Mouse (Mus musculus): ENCODE data around the gene Ube2v1. TPM values are rescaled to one million over a fixed set of nuclear protein-coding genes. Genes with fewer than 3 reads are reported as not detected.

The Ube2v1 gene
- polyA plus RNA-seq, 1 experiment from 2014 or later: 195 TPM

- peaks cover 54% of the 10 kb centered on the region for H3K4me1 ChIP-seq (ENCODE audit: control insufficient read depth, insufficient read depth, low read length)
- H3K4me3 ChIP-seq (ENCODE audit: low read depth, low read length): peak overlapping the region; percentile 95
- no peaks in the 10 kb centered on the region for H3K36me3 ChIP-seq (ENCODE audit: control insufficient read depth, insufficient read depth, low read length)
- under 1% methylated on average over 31 of the region's 31 CpGs for WGBS (ENCODE audit: insufficient replicate concordance)
- H3K9me3 ChIP-seq (replicated peaks; ENCODE audit: control insufficient read depth, low read length): no peaks in the 10 kb centered on the region
- peak overlapping the region; percentile 76 for H3K4me2 ChIP-seq
- ATAC-seq (replicated peaks; ENCODE audit: insufficient number of reproducible peaks, low FRiP score, low TSS enrichment): no peak; the same call in 1 of the 2 replicates
- no peaks in the 10 kb centered on the region for H3K27me3 ChIP-seq (ENCODE audit: control insufficient read depth, insufficient read depth, low read length)
- H3K9ac ChIP-seq (ENCODE audit: low read depth, low read length): peak overlapping the region; percentile 97
- H3K27ac ChIP-seq (ENCODE audit: low read depth, low read length): peak overlapping the region; percentile 87
These were observed 709 bp downstream of the Ube2v1 start for GRCm38 (mm10) chr2:167631181-167631590.

GRCm38 (mm10) chr2:167630421-167630820 lies 1.5 kb downstream of the Ube2v1 start:
- Histone ChIP-seq H3K27ac (ENCODE audit: low read depth, low read length) (peak overlapping the region; percentile 80), H3K36me3 (ENCODE audit: control insufficient read depth, insufficient read depth, low read length) (no peaks in the 10 kb centered on the region), H3K4me1 (ENCODE audit: control insufficient read depth, insufficient read depth, low read length) (peaks cover 59% of the 10 kb centered on the region), H3K4me3 (ENCODE audit: low read depth, low read length) (peak overlapping the region; percentile 95), H3K9ac (ENCODE audit: low read depth, low read length) (peak overlapping the region; percentile 97), H3K4me2 (peak overlapping the region; percentile 76), H3K9me3 (replicated peaks; ENCODE audit: control insufficient read depth, low read length) (no peaks in the 10 kb centered on the region), H3K27me3 (ENCODE audit: control insufficient read depth, insufficient read depth, low read length) (no peaks in the 10 kb centered on the region)
- ATAC-seq (replicated peaks; ENCODE audit: insufficient number of reproducible peaks, low FRiP score, low TSS enrichment): no peak
- 55% methylated on average over 5 of the region's 5 CpGs for WGBS (ENCODE audit: insufficient replicate concordance)

- 61% methylated on average over 11 of the region's 11 CpGs for WGBS (ENCODE audit: insufficient replicate concordance)
- H3K36me3 ChIP-seq (ENCODE audit: control insufficient read depth, insufficient read depth, low read length): no peaks in the 10 kb centered on the region
- H3K9ac ChIP-seq (ENCODE audit: low read depth, low read length): peak overlapping the region; percentile 97
- peak overlapping the region; percentile 80 for H3K27ac ChIP-seq (ENCODE audit: low read depth, low read length)
- peak overlapping the region; percentile 76 for H3K4me2 ChIP-seq
- H3K27me3 ChIP-seq (ENCODE audit: control insufficient read depth, insufficient read depth, low read length): no peaks in the 10 kb centered on the region
- peak overlapping the region; percentile 95 for H3K4me3 ChIP-seq (ENCODE audit: low read depth, low read length)
- H3K4me1 ChIP-seq (ENCODE audit: control insufficient read depth, insufficient read depth, low read length): peaks cover 62% of the 10 kb centered on the region
- no peaks in the 10 kb centered on the region for H3K9me3 ChIP-seq (replicated peaks; ENCODE audit: control insufficient read depth, low read length)
- no peak for ATAC-seq (replicated peaks; ENCODE audit: insufficient number of reproducible peaks, low FRiP score, low TSS enrichment)
These were observed 2.2 kb downstream of the Ube2v1 start for GRCm38 (mm10) chr2:167629665-167630209.

- Histone ChIP-seq H3K27me3 (ENCODE audit: control insufficient read depth, insufficient read depth, low read length) (no peaks in the 10 kb centered on the region), H3K4me2 (peak overlapping the region; percentile 76), H3K4me1 (ENCODE audit: control insufficient read depth, insufficient read depth, low read length) (peaks cover 62% of the 10 kb centered on the region), H3K9ac (ENCODE audit: low read depth, low read length) (peak overlapping the region; percentile 97; the same call in 1 of the 2 replicates), H3K4me3 (ENCODE audit: low read depth, low read length) (no peak overlapping the region), H3K9me3 (replicated peaks; ENCODE audit: control insufficient read depth, low read length) (no peaks in the 10 kb centered on the region), H3K36me3 (ENCODE audit: control insufficient read depth, insufficient read depth, low read length) (no peaks in the 10 kb centered on the region), H3K27ac (ENCODE audit: low read depth, low read length) (peak overlapping the region; percentile 80)
- ATAC-seq (replicated peaks; ENCODE audit: insufficient number of reproducible peaks, low FRiP score, low TSS enrichment): peak; percentile 69
- WGBS (ENCODE audit: insufficient replicate concordance): 28% methylated on average over 4 of the region's 4 CpGs
These were observed 3.0 kb downstream of the Ube2v1 start for GRCm38 (mm10) chr2:167628872-167629271.

GRCm38 (mm10) chr2:167627019-167627418 lies 4.9 kb downstream of the Ube2v1 start:
- ATAC-seq (replicated peaks; ENCODE audit: insufficient number of reproducible peaks, low FRiP score, low TSS enrichment): no peak

GRCm38 (mm10) chr2:167625670-167626069 lies 6.2 kb downstream of the Ube2v1 start:
- H3K4me2 ChIP-seq: no peak overlapping the region
- no peak overlapping the region for H3K27ac ChIP-seq (ENCODE audit: low read depth, low read length)
- H3K9me3 ChIP-seq (replicated peaks; ENCODE audit: control insufficient read depth, low read length): no peaks in the 10 kb centered on the region
- 43% methylated on average over 2 of the region's 2 CpGs for WGBS (ENCODE audit: insufficient replicate concordance)
- no peaks in the 10 kb centered on the region for H3K36me3 ChIP-seq (ENCODE audit: control insufficient read depth, insufficient read depth, low read length)
- no peak overlapping the region for H3K4me3 ChIP-seq (ENCODE audit: low read depth, low read length)
- peaks cover 67% of the 10 kb centered on the region for H3K4me1 ChIP-seq (ENCODE audit: control insufficient read depth, insufficient read depth, low read length)
- H3K9ac ChIP-seq (ENCODE audit: low read depth, low read length): no peak overlapping the region
- ATAC-seq (replicated peaks; ENCODE audit: insufficient number of reproducible peaks, low FRiP score, low TSS enrichment): no peak
- H3K27me3 ChIP-seq (ENCODE audit: control insufficient read depth, insufficient read depth, low read length): no peaks in the 10 kb centered on the region

More at GRCm38 (mm10) chr2:167627019-167627418, 4.9 kb downstream of the Ube2v1 start:
- no peak overlapping the region for H3K4me3 ChIP-seq (ENCODE audit: low read depth, low read length)
- H3K27ac ChIP-seq (ENCODE audit: low read depth, low read length): no peak overlapping the region
- peak overlapping the region; percentile 7; the same call in 1 of the 2 replicates for H3K4me2 ChIP-seq
- 86% methylated on average over 7 of the region's 7 CpGs for WGBS (ENCODE audit: insufficient replicate concordance)
- no peak overlapping the region for H3K9ac ChIP-seq (ENCODE audit: low read depth, low read length)
- no peaks in the 10 kb centered on the region for H3K9me3 ChIP-seq (replicated peaks; ENCODE audit: control insufficient read depth, low read length)
- peaks cover 59% of the 10 kb centered on the region for H3K4me1 ChIP-seq (ENCODE audit: control insufficient read depth, insufficient read depth, low read length)
- no peaks in the 10 kb centered on the region for H3K36me3 ChIP-seq (ENCODE audit: control insufficient read depth, insufficient read depth, low read length)
- no peaks in the 10 kb centered on the region for H3K27me3 ChIP-seq (ENCODE audit: control insufficient read depth, insufficient read depth, low read length)

GRCm38 (mm10) chr2:167624368-167625075 lies 7.4 kb downstream of the Ube2v1 start:
- WGBS (ENCODE audit: insufficient replicate concordance): 93% methylated on average over 6 of the region's 6 CpGs
- Histone ChIP-seq H3K27me3 (ENCODE audit: control insufficient read depth, insufficient read depth, low read length) (no peaks in the 10 kb centered on the region), H3K36me3 (ENCODE audit: control insufficient read depth, insufficient read depth, low read length) (no peaks in the 10 kb centered on the region), H3K4me1 (ENCODE audit: control insufficient read depth, insufficient read depth, low read length) (peaks cover 56% of the 10 kb centered on the region), H3K4me3 (ENCODE audit: low read depth, low read length) (no peak overlapping the region), H3K4me2 (no peak overlapping the region), H3K9me3 (replicated peaks; ENCODE audit: control insufficient read depth, low read length) (no peaks in the 10 kb centered on the region), H3K27ac (ENCODE audit: low read depth, low read length) (no peak overlapping the region), H3K9ac (ENCODE audit: low read depth, low read length) (no peak overlapping the region)
- ATAC-seq (replicated peaks; ENCODE audit: insufficient number of reproducible peaks, low FRiP score, low TSS enrichment): no peak

- Histone ChIP-seq H3K4me3 (ENCODE audit: low read depth, low read length) (no peak overlapping the region), H3K27ac (ENCODE audit: low read depth, low read length) (no peak overlapping the region), H3K4me1 (ENCODE audit: control insufficient read depth, insufficient read depth, low read length) (peaks cover 47% of the 10 kb centered on the region), H3K4me2 (no peak overlapping the region), H3K9me3 (replicated peaks; ENCODE audit: control insufficient read depth, low read length) (no peaks in the 10 kb centered on the region), H3K9ac (ENCODE audit: low read depth, low read length) (peak overlapping the region; percentile 13; the same call in 1 of the 2 replicates), H3K36me3 (ENCODE audit: control insufficient read depth, insufficient read depth, low read length) (no peaks in the 10 kb centered on the region), H3K27me3 (ENCODE audit: control insufficient read depth, insufficient read depth, low read length) (no peaks in the 10 kb centered on the region)
- no peak for ATAC-seq (replicated peaks; ENCODE audit: insufficient number of reproducible peaks, low FRiP score, low TSS enrichment)
- WGBS (ENCODE audit: insufficient replicate concordance): 54% methylated on average over 5 of the region's 5 CpGs
These were observed 8.9 kb downstream of the Ube2v1 start for GRCm38 (mm10) chr2:167622965-167623364.

Data from heart, embryonic 11.5 days (tissue).